Mouse (Mus musculus) ES-E14 (cell line): ENCODE measurements at regions not wholly inside any gene's neighbourhood (a gene's known extent, or its start where the extent isn't known, plus 50 kb on each side); places are given as distances from the start of the nearest gene placed in this dataset.

ENCODE experiments used
- CHD2 ChIP-seq: IDR thresholded peaks from 2 replicates; pipeline ENCODE4 v1.6.1; 2014; ENCODE audit warnings: mild to moderate bottlenecking, low read depth, low read length, inconsistent platforms
- HCFC1 ChIP-seq: IDR thresholded peaks from 2 replicates; pipeline ENCODE4 v1.6.1; 2012; ENCODE audit warnings: low read length, inconsistent platforms, borderline replicate concordance; ENCODE audit not compliant: insufficient read depth
- MAFK ChIP-seq: IDR thresholded peaks from 2 replicates; pipeline ENCODE4 v1.6.1; 2014; ENCODE audit warnings: mild to moderate bottlenecking, low read depth, low read length, inconsistent platforms; ENCODE audit not compliant: insufficient read depth
- ZC3H11A ChIP-seq: IDR thresholded peaks from 2 replicates; pipeline ENCODE4 v1.6.1; 2012; ENCODE audit warnings: low read depth, mild to moderate bottlenecking, inconsistent platforms, low read length, borderline replicate concordance
- ZNF384 ChIP-seq: IDR thresholded peaks from 2 replicates; pipeline ENCODE4 v1.6.1; 2012; ENCODE audit warnings: low read depth, low read length, inconsistent platforms

DNA sequence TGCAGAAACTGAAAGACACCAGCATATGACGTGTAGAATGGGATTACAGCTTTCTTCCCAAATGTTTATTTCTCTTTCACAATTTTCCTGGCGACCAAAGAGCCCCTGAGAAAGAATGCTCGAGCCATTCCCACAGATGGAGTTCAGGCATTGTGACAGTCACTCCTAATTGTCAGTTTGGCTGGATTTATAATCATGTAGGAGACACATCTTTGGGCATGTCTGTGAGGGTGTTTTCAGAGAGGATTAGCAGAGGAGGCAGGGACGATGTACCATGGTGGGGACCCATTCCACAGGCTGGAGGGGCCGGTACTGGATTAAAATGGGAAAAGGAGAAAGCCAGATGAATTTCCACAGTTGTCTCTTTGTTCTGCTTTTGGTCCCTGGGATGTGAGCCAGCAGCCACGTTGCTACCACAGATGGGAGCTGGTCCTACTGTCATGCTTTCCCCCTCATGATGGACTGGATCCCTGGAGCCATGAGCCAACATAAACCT, 76.0 kb upstream of the Eif4g2 start:
- TF ChIP-seq ZC3H11A: no peak
- no peak for TF ChIP-seq CHD2
- no peak for TF ChIP-seq HCFC1
- no peak for TF ChIP-seq MAFK
- no peak for TF ChIP-seq ZNF384
